Comparison of ENCODE assay signal across 27 mouse cellular contexts in the genomic region with DNA sequence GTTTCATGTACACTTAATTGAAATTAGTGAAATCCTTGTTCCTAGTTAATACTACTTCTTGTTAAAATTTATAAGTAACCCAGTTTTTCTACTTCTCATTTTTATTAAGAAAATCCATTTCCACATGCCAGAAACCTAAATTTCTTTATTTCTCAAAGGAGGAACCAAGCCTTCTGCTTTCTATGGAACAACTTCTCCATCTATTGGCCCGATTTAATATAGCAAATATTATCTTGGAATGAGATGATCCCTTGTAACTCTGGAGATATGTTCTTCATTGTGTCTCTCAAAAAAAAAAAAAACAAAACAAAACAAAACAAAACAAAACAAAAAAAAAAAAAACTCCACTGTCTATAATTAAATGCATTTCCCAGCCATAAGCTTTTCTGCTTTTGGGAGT. TPM values are rescaled to one million over a fixed set of nuclear protein-coding genes. Genes with fewer than 3 reads are reported as not detected.
A peak's percentile ranks its signal among the peaks of the same experiment; 100 is the strongest.
DNase-seq lines count a peak whose midpoint lies in the region; TF ChIP-seq lines count a peak whose summit lies in the region.
"Had no signal": no experiment of that assay in that cellular context is flagged by ENCODE, and none has a peak within 500 bp of the region (broad histone marks: within the 10 kb centered on the region; RNA-seq: fewer than 3 reads in every experiment).

No protein-coding gene starts in this region.

- intact Hi-C loops in gastrocnemius, adult 2 months (cut with DNase I), result no loop called here

- H3K27ac ChIP-seq in gastrocnemius, adult 2 months, result no peak overlapping the region
- no peak overlapping the region for H3K27ac ChIP-seq in layer of hippocampus, adult 2 months
- H3K27ac ChIP-seq: embryonic facial prominence, embryonic 12.5 days; forebrain, embryonic 12.5 days; heart, adult 2 months; heart, embryonic 13.5 days; hindbrain, embryonic 15.5 days; limb, embryonic 13.5 days; liver, embryonic 13.5 days; midbrain, embryonic 13.5 days; neural tube, embryonic 15.5 days had no signal

- DNase-seq in gastrocnemius, adult 2 months, result no peak
- DNase-seq in gastrocnemius, adult 18-20 months (ENCODE audit: low spot score), result no peak
- no peak for DNase-seq in layer of hippocampus, adult 2 months (ENCODE audit: low spot score in 2 of 2)
- no peak for DNase-seq in layer of hippocampus, postnatal 36 days
- DNase-seq in 416B (ENCODE audit: low read depth), result peak; percentile 8
- DNase-seq in Muller cell, postnatal 12 days (ENCODE audit: inconsistent ontology term), result peak; percentile 24
- DNase-seq in cerebellum, adult 11-12 months, result no peak
- no peak for DNase-seq in embryo, embryonic 11 days
- DNase-seq: adrenal gland, postnatal 25 days; cerebellum, adult 18-20 months; cerebellum, postnatal 14 days; gastrocnemius, postnatal 36 days; heart, adult 2 months; heart, postnatal 14 days; kidney, adult 11 months; liver, embryonic 13.5 days; lung, adult 2 months; thymus, adult 2 months; thymus, postnatal 4 days had no signal

- TF ChIP-seq CTCF in gastrocnemius, adult 2 months (IDR thresholded peaks at IDR 0.05), result peak; percentile 15; the same call in 1 of the 2 replicates
- TF ChIP-seq CTCF in layer of hippocampus, adult 2 months (conservative IDR thresholded peaks at IDR 0.05), result peak; percentile 72

- H3K4me3 ChIP-seq in gastrocnemius, adult 2 months, result no peak overlapping the region
- no peak overlapping the region for H3K4me3 ChIP-seq in layer of hippocampus, adult 2 months
- H3K4me3 ChIP-seq: embryonic facial prominence, embryonic 12.5 days; forebrain, embryonic 12.5 days; heart, adult 2 months; heart, embryonic 13.5 days; hindbrain, embryonic 15.5 days; limb, embryonic 13.5 days; liver, embryonic 13.5 days; megakaryocyte, embryonic 14.5 days; midbrain, embryonic 13.5 days; neural tube, embryonic 15.5 days had no signal

RNA-seq across cellular contexts. Expression of gene Aco1, which starts 29.7 kb away (rescaled TPM):
- total RNA-seq in gastrocnemius, adult 2 months (2021), result 10 to 100 TPM; 16.5 to 17.7 TPM
- total RNA-seq in gastrocnemius, adult 18-20 months (2021), result 10 to 100 TPM; 13.1 to 15.1 TPM
- total RNA-seq in layer of hippocampus, adult 2 months (2021), result 10 to 100 TPM; 27.0 to 30.3 TPM
- 10 to 100 TPM; 30.6 to 35.6 TPM for total RNA-seq in layer of hippocampus, postnatal 36 days (2021)

Comparison
In these comparisons a context has a peak if more than half of its experiments do, and no peak if none do; other contexts are left out.
1. DNase-seq: peak in 416B (single experiment) and Muller cell, postnatal 12 days (single experiment); none in gastrocnemius, adult 2 months (single experiment), gastrocnemius, adult 18-20 months (single experiment), layer of hippocampus, adult 2 months (0 of 2), layer of hippocampus, postnatal 36 days (0 of 2), cerebellum, adult 11-12 months (single experiment) and embryo, embryonic 11 days (single experiment).